Mouse (Mus musculus) myocyte (in vitro differentiated cells): ENCODE results near the gene Ier3.

Experiments used
- POLR2A ChIP-seq: IDR thresholded peaks from one replicate; pipeline ENCODE4 v1.6.1; 2011; ENCODE audit warnings: low read depth, mild to moderate bottlenecking, control low read depth, moderate library complexity; ENCODE audit not compliant: insufficient read length
- USF1 ChIP-seq: IDR thresholded peaks from one replicate; pipeline ENCODE4 v1.6.1; 2011; ENCODE audit warnings: low read depth, mild to moderate bottlenecking, control low read depth, moderate library complexity

- no peak for TF ChIP-seq POLR2A
- TF ChIP-seq USF1 = no peak
These were observed 45.7 kb downstream of the Ier3 start for GRCm38 (mm10) chr17:35866911-35867890.
